Mouse (Mus musculus) c-Kit-positive CD71-positive TER-119-negative erythroid progenitor cells, embryonic 14.5 days (primary cell): ENCODE data around the gene Bcl2l1.

Experiments
- DNase-seq: peaks from one replicate; pipeline ENCODE4 v3.0.0-alpha.2; 2013; ENCODE audit warnings: low read depth

The Bcl2l1 gene

DNA sequence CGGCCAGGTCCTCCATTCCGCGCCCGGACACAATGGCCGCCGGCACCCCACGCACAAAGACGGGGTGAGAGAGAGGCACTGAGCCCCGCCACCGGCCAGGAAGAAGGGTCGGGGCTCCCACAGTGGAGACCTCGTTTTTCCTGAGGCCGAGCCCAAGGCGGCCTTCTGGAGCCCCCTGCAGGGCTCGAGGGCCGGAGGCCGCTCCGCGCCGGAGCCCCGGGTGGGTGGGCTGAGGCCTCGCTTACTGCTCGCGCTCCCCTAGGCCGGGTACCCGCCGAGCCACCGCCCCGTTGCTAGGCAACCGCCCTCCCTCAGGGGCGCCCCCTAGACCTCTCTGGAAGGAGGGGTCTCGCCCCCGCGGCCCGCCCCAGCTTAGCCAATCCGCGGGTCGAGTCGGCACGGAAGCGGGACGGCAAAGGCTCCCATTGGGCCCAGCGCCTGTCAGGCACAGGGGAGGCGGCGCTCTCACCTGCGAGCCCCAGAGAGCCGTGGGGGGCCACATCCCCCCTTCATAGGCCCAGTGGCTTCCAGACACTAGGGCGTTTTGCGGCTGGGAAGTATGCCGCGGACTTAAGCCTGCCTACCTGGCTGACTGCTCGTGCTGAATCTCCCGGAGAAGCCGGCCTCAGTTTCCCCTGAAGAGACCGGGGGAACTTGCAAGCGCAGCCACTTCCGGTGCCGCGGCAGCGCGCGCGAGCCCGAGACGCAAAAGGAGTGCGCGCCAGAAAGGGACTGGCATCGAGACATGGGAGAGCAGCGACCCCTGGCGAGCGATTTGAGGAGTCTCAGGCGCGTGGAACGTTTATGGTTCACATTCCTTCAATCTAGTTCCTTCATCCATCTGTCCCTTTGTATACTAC lies at the start of gene Bcl2l1:
Gene Bcl2l1 (minus strand): TSS at position 710 of the 860 bp plus-strand sequence.
- peak; percentile 94 for DNase-seq

DNA sequence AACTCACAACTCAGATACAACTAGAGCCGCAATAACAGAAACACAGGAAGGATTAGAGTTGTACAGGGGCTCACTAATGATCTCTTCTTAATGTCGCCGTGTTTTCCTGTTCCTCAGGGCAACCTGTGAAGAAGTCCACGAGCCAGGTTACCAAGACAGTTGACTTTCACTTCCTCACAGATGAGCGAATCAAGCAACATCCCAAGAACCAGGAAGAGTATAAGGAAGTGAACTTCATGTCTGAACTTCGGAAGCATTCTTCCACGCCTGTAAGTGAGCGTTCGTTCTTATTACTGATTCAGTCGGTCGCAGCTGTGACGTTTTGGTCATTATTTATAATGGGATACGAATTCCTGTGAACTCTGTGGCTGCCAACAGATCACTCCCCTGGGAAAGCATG lies 49.4 kb upstream of the Bcl2l1 start:
- no peak for DNase-seq

DNA sequence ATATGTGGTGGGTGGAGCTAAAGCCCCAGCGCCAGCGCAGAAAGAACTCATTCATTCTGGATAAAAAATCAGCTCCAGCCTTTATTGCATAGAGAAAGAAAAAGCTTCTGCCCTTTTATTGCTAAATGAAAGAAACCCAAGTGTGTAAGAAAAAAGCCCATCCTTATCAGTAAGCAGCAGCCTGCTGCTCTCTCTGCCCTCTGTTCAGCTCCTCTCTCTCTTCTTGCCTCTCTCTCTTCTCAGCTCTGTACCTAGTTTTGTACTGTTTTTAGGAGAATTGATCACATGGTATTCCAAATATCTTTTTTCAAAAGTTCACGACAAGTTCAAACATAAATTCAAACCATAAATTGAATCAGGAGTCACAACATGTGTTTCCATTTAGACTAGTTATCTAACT lies 46.7 kb upstream of the Bcl2l1 start:
- DNase-seq, result peak; percentile 25

DNA sequence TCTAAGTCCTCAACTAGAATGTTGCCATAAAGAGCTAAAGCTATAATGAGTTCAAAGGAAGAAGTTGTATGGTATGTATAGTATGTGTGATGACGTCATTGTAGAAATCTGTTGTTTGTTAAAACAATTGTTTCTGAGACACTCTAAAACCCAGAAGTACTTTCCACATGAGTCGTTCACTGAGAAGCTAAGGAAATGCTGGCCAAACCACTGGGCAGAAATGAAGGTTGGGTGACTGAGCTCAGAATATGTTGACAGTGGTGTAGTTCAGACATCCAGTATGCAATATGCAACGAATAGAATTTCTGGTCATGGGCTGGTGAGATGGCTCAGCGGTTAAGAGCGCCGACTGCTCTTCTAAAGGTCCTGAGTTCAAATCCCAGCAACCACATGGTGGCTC lies 31.8 kb upstream of the Bcl2l1 start:
- no peak for DNase-seq

DNA sequence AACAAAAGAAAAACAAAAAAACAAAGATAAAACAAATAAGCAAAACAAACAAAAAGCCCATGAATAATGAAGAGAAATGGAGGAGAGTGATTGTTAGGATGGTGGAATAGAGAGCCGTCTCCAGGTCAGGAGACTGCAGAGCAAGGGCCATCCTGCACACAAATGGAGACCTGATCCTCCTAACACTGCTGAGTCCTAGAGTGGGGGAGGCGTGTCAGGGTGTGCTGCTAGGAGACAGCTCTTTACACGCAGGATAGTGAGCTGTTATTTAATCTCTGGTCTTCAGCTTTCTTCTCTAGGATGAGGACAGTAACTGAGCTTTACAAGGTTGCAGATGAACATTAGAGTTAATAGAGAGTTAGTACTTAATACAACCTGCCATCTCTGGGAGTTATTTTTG lies 31.1 kb upstream of the Bcl2l1 start:
- DNase-seq, result no peak

GRCm38 (mm10) chr2:152861891-152862290 lies 30.4 kb upstream of the Bcl2l1 start:
- DNase-seq, result no peak

- DNase-seq, result no peak
Observed at GRCm38 (mm10) chr2:152859501-152859900, 28.0 kb upstream of the Bcl2l1 start.

- no peak for DNase-seq
Observed at GRCm38 (mm10) chr2:152848466-152848865, 16.9 kb upstream of the Bcl2l1 start.

- peak; percentile 100 for DNase-seq
Observed at GRCm38 (mm10) chr2:152847815-152848302, 16.3 kb upstream of the Bcl2l1 start, which contains the start of gene Tpx2. Tpx2 (plus strand) TSS chr2:152847964.

DNA sequence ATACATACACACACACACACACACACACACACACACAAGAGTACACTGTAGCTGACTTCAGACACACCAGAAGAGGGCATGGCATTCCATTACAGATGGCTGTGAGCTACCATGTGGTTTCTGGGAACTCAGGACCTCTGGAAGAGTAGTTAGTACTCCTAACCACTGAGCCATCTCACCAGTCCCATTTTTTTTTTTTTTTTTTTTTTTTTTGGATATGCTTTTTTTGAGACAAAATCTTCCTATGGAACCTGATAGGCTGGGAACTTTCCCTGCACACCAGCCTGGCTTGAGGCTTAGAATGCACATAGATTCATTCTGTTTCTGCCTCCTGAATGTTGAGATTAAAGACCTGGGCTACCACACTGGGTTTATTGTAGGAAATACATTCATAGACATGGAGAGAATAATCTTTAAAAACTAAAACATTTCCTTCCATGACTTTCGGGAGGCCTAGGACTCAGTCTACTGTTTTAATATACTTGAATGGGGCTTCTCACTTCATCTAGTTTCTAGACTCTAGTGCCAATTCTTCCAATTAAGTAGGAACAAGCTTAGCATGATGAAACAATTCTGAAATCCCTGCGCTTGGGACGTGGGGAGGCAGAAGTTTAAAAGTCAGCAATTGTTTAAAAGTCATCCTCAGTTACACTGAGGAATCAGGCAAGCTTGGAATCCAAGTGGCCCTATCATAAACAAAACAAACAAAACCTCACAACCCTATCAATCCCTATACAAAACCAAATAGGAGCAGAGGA lies 15.7 kb upstream of the Bcl2l1 start:
- DNase-seq, result no peak

GRCm38 (mm10) chr2:152842741-152843140 lies 11.2 kb upstream of the Bcl2l1 start:
- no peak for DNase-seq

- DNase-seq, result no peak
Observed at GRCm38 (mm10) chr2:152839256-152839655, 7.7 kb upstream of the Bcl2l1 start.

DNA sequence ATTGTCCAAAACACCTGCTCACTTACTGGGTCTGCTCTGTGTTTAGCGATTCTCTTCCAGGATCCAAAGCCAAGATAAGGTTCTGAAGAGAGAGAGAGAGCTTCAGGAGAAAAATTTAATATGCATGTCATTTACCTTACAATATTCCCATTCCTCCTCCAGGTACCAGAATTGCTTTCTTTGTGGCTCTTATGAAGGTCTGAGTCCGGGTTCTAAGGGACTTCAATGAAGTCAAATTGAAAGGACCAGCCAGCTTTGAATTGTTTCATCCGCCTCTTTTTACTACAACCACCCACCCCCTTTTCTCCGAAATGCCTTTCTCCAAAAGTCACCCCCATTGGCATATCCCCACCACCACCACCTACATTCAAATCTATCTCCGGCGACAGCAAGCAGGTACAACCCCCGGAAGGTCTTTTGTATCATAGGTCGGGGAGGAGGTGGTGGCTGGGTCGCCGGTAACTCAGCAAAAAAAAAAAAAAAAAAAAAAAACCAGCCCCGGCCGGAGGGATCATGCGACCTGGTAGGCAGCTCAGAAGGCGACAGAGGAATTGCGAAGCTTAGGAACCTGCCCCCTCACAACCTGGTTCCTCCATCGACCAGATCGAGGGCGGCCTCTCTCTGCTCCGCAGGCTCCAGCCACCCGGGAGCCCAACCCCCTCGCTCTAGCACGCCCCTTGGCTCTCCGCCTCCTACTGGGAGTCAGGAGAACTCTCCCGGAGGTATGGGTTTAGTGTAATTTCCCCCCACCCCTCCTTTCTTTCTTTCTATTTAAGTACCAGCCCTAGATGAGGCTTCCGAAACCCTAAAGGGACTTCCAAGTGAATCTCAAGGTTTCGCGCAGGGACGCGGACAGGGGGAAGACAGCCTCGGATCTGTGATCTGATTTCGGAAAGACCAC lies 1.3 kb downstream of the Bcl2l1 start:
- DNase-seq, result peak; percentile 73

DNA sequence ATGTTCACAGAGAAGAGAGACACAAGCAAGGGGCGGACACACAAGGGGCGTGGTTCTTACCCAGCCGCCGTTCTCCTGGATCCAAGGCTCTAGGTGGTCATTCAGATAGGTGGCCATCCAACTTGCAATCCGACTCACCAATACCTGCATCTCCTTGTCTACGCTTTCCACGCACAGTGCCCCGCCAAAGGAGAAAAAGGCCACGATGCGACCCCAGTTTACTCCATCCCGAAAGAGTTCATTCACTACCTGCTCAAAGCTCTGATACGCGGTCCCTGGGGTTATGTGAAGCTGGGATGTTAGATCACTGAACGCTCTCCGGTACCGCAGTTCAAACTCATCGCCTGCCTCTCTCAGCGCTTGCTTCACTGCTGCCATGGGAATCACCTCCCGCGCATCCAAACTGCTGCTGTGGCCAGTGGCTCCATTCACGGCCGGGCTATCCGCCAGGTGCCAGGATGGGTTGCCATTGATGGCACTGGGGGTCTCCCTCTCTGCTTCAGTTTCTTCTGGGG lies 2.1 kb downstream of the Bcl2l1 start:
- DNase-seq, result no peak

- DNase-seq, result no peak
Observed at GRCm38 (mm10) chr2:152828532-152828931, 3.0 kb downstream of the Bcl2l1 start.

GRCm38 (mm10) chr2:152828011-152828370 lies 3.5 kb downstream of the Bcl2l1 start:
- DNase-seq, result no peak

DNA sequence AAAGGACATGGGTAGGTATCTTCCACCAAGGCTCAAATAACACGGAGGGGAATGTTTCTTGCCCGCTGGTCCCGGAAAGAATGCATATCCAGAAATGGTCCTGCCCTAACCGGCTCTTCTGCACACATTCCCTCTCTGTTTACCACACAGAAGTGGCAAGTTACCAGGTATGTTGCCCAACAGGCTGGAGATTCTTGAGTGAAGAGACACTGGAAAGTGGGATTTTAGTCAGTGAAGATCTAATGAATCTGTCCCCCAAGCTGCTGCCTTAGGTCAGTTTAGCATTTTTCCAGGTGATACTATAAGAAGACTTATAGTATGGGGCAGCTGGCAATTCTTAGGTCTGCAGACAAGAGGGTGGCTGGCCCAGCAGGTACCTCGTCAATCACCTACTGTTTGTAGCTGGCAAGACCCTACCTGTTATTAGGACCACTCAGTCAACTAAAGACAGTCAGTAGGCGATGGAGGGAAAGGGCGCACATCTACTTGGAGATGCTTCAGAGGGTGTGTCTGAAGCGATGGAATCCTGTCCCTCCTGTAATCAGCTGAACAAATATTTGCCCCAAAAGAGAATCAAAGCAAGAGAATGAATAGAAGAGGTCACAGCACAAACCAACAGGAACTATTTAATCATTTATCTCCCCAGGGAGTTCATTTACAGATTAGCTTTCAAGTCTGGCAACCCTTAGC lies 4.1 kb downstream of the Bcl2l1 start:
- no peak for DNase-seq

GRCm38 (mm10) chr2:152826481-152826880 lies 5.0 kb downstream of the Bcl2l1 start:
- DNase-seq, result no peak

DNA sequence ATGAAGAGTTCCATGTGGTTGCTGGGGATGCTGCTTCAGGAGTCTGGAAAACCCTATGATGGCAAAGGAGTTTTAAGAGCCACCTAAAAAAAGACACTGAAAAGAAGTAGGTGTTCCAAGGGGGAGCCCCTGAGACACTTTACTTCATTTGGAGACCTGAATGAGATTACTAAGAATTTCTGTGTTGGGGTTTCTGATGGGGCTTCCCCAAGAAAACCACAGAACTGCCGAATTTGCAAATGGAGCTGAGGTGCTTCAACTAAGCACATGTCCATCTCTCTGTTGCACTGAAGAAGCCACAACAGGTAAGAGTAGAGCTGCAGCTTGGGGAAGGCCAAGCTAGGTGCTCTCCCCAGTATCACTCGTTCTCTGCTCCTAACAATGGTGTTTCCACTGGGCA lies 5.8 kb downstream of the Bcl2l1 start:
- no peak for DNase-seq

DNA sequence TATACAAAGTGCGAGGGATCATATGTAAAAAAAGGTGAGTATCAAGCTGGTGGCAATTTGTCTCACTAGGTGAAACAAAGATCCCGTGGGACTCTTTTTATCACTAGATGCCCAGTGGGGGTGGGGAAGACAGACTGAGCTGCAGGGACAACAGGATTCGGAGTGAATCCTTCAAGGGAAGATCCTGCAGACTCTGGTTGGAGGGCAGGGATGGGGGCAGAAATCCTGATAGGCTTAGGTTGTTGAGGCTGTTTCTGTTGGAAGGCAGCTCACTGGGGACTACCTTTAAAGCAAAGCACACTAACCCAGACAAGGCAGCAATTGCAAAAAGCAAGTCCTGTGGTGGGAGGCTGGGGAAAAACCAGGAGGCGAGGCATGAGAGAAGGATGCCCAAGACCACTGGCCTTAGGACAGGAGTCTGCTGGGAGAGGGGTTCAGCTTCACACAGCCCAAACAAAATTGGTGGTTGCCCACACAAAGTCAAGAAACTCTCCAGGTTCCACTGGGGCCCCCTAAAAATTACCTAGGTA lies 6.3 kb downstream of the Bcl2l1 start:
- no peak for DNase-seq
